Mouse (Mus musculus): Measurements from ENCODE around the gene Crygn. TPM values are rescaled to one million over a fixed set of nuclear protein-coding genes. Genes with fewer than 3 reads are reported as not detected.

Gene Crygn
- 0.40 and 1.8 TPM in 2 replicates for polyA plus RNA-seq (2016; fragmentation: Nextera tagmentation; extraction: Ambion mirVana)

GRCm38 (mm10) chr5:24757816-24758215, at the start of gene Crygn:
Gene Crygn (minus strand): TSS chr5:24758008.
- Histone ChIP-seq H3K4me3 (no peak within 1 kb of the TSS), H3K27ac (replicated peaks) (no peak within 1 kb of the TSS), H3K36me3 (replicated peaks) (no peaks in the 10 kb centered on the region)

DNA sequence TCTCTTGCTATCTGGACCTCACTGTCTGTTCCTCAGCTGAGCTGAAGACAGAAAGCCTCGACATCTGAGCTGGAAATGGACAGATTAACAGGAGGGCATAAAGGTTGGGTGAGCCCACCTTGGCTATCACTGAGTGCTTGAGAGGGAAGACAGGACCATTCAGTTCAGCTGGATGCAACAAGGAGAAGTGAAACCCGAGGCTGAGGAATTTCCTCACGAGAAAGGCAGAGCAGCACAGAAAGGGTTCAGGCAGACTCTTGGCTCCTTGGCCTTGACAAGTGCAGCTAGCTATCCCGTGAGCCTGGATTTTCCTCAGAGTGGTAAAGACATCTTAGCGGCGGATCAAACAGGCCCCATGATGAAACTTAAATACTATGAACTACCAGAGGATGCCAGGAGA, 47.4 kb upstream of the Crygn start:
- Histone ChIP-seq H3K4me1 (no peaks in the 10 kb centered on the region), H3K4me3 (no peak overlapping the region), H3K36me3 (replicated peaks) (peaks cover 89% of the 10 kb centered on the region), H3K27me3 (replicated peaks; ENCODE audit: low read depth, poor library complexity, severe bottlenecking) (no peaks in the 10 kb centered on the region), H3K27ac (replicated peaks) (no peak overlapping the region), H3K9me3 (no peaks in the 10 kb centered on the region)
- WGBS, result 80% methylated on average over 6 of the region's 6 CpGs
- DNase-seq (ENCODE audit: low spot score), result no peak

More at GRCm38 (mm10) chr5:24757816-24758215, at the start of gene Crygn:
- DNase-seq (ENCODE audit: low spot score), result no peak
- Histone ChIP-seq H3K9me3 (no peaks in the 10 kb centered on the region), H3K4me1 (peaks cover 48% of the 10 kb centered on the region), H3K27me3 (replicated peaks; ENCODE audit: low read depth, poor library complexity, severe bottlenecking) (peaks cover 16% of the 10 kb centered on the region; the same call in 1 of the 2 replicates)
- WGBS, result 30% methylated on average over 18 of the region's 18 CpGs

DNA sequence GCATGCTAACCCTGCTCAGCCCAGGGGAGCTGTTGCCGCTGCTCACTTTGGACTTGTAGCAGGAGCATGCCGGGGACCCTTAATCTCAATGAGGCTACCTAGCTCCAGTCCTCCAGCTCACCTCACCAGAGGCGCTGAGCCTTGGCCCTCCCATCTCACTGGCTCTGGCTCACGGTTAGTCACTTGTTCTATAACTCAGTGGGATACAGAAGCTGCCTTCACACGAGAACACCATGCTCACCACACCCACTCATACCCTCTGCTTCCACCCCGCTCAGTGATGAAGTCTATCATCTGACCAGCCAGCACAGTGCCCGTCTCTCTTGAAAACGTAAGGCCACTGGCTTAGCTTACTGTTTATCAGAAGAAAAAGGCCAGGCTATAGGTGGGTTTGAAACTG, 46.9 kb upstream of the Crygn start:
- Histone ChIP-seq H3K4me3 (no peak overlapping the region), H3K36me3 (replicated peaks) (peaks cover 83% of the 10 kb centered on the region), H3K27ac (replicated peaks) (no peak overlapping the region), H3K27me3 (replicated peaks; ENCODE audit: low read depth, poor library complexity, severe bottlenecking) (no peaks in the 10 kb centered on the region), H3K4me1 (no peaks in the 10 kb centered on the region), H3K9me3 (no peaks in the 10 kb centered on the region)
- no peak for DNase-seq (ENCODE audit: low spot score)
- 91% methylated on average over 8 of the region's 8 CpGs for WGBS

GRCm38 (mm10) chr5:24801841-24802624, 44.2 kb upstream of the Crygn start:
- 81% methylated on average over 6 of the region's 6 CpGs for WGBS
- no peak overlapping the region for H3K27ac ChIP-seq (replicated peaks)
- no peak overlapping the region for H3K4me3 ChIP-seq
- no peak for DNase-seq (ENCODE audit: low spot score)
- no peaks in the 10 kb centered on the region for H3K4me1 ChIP-seq
- H3K27me3 ChIP-seq (replicated peaks; ENCODE audit: low read depth, poor library complexity, severe bottlenecking), result no peaks in the 10 kb centered on the region
- H3K9me3 ChIP-seq, result no peaks in the 10 kb centered on the region
- peaks cover 58% of the 10 kb centered on the region for H3K36me3 ChIP-seq (replicated peaks)

- no peak overlapping the region for H3K27ac ChIP-seq (replicated peaks)
- peaks cover 42% of the 10 kb centered on the region for H3K36me3 ChIP-seq (replicated peaks)
- no peak overlapping the region for H3K4me3 ChIP-seq
- H3K9me3 ChIP-seq, result no peaks in the 10 kb centered on the region
- no peaks in the 10 kb centered on the region for H3K27me3 ChIP-seq (replicated peaks; ENCODE audit: low read depth, poor library complexity, severe bottlenecking)
- H3K4me1 ChIP-seq, result no peaks in the 10 kb centered on the region
- no peak for DNase-seq (ENCODE audit: low spot score)
These were observed 42.6 kb upstream of the Crygn start for GRCm38 (mm10) chr5:24800416-24800815.

DNA sequence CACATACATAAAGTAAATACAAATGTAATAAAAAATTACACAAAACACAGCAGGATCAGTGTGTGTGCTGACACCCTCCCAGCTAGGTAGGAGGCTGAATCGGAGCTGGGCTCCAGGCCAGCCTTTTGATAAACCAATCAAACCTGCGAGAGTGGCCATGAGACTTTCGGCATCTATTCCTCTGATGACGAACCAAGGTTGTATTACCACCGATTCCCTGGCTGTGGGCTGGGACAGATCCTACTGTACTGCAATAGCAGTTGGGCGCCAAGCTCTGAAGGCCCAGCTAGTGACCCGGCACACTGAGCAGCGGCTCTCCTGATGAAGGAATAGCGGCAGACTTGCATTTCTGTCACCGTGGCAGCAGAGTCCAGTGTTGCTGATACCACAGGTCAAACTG, 40.8 kb upstream of the Crygn start:
- Histone ChIP-seq H3K27ac (replicated peaks) (no peak overlapping the region), H3K27me3 (replicated peaks; ENCODE audit: low read depth, poor library complexity, severe bottlenecking) (no peaks in the 10 kb centered on the region), H3K4me1 (no peaks in the 10 kb centered on the region), H3K4me3 (no peak overlapping the region), H3K36me3 (replicated peaks) (peaks cover 24% of the 10 kb centered on the region), H3K9me3 (no peaks in the 10 kb centered on the region)
- WGBS, result 82% methylated on average over 10 of the region's 10 CpGs
- DNase-seq (ENCODE audit: low spot score), result no peak

DNA sequence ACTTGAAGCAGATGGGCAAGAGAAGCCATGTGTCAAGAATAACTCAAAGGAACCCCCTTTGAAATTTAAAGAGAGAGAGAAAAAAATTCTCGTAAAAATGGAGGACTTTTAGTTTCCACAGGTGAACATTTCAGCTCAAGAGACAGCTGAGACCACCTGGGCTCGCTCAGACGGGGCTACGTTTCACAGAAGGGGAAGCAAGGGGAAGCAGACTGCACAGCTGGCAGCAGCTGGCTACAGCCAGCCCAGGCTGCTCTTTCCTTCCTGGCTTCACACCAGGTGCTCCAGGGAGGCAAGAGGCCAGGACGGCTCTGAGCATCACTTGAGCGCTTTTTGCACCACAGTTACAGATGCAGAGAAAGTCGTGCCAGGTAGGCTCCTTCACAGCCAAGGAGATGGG, 40.0 kb upstream of the Crygn start:
- Histone ChIP-seq H3K27me3 (replicated peaks; ENCODE audit: low read depth, poor library complexity, severe bottlenecking) (no peaks in the 10 kb centered on the region), H3K9me3 (no peaks in the 10 kb centered on the region), H3K36me3 (replicated peaks) (peaks cover 16% of the 10 kb centered on the region), H3K4me3 (no peak overlapping the region), H3K27ac (replicated peaks) (no peak overlapping the region), H3K4me1 (no peaks in the 10 kb centered on the region)
- no peak for DNase-seq (ENCODE audit: low spot score)
- 66% methylated on average over 7 of the region's 7 CpGs for WGBS

DNA sequence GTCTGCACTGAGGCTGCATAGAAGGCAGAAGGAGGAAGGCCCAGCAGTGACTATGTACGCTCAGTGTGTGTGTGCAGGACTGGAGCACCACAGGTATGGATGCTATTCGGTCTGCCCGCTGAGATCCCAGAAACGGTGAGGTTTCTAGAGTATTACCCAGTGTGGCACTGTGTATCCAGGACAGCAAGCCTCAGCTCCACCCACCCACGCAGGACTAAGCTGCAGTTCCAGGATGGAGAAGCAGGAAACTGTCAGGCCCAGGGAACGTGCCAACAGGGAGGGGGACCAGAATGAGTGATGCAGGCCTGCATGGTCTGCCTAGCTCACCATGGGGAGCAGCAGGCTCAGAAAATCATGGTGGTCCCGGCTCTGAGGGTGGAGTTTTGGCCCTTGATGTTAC, 35.2 kb upstream of the Crygn start:
- DNase-seq (ENCODE audit: low spot score), result no peak
- Histone ChIP-seq H3K4me1 (no peaks in the 10 kb centered on the region), H3K36me3 (replicated peaks) (no peaks in the 10 kb centered on the region)

GRCm38 (mm10) chr5:24782957-24783356, 25.1 kb upstream of the Crygn start:
- Histone ChIP-seq H3K27ac (replicated peaks) (no peak overlapping the region), H3K4me3 (no peak overlapping the region), H3K9me3 (0 out of 2 replicates have a peak, but pooled peaks cover 10% of the 10 kb centered on the region), H3K27me3 (replicated peaks; ENCODE audit: low read depth, poor library complexity, severe bottlenecking) (peaks cover 22% of the 10 kb centered on the region), H3K4me1 (peaks cover 13% of the 10 kb centered on the region), H3K36me3 (replicated peaks) (no peaks in the 10 kb centered on the region)
- 83% methylated on average over 4 of the region's 4 CpGs for WGBS
- DNase-seq (ENCODE audit: low spot score), result no peak

More for the DNA sequence above, 35.2 kb upstream of the Crygn start:
- no peaks in the 10 kb centered on the region for H3K27me3 ChIP-seq (replicated peaks; ENCODE audit: low read depth, poor library complexity, severe bottlenecking)
- WGBS, result 77% methylated on average over 7 of the region's 7 CpGs
- no peak overlapping the region for H3K4me3 ChIP-seq
- H3K9me3 ChIP-seq, result no peaks in the 10 kb centered on the region
- H3K27ac ChIP-seq (replicated peaks), result no peak overlapping the region

DNA sequence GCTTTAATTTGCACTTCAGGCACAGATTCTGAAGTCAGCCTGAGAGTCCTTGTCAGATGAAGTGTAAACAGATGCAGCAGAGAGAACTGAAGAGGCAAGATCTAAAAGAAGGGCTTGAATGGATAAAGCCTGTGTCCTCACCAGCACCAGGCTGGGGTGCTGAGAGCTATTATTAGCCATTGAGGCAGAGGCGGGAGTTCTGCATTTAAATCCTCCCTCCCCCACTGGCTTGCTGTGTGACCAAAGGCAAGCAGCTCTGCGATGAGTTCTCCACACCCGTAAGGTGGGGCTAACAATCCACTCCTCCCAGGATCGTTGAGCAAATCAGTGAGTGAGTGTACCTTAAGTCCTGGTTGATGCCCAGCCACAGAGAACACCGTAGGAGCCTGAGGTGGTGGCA, 23.2 kb upstream of the Crygn start:
- no peak overlapping the region for H3K4me3 ChIP-seq
- H3K9me3 ChIP-seq, result 0 out of 2 replicates have a peak, but pooled peaks cover 10% of the 10 kb centered on the region
- no peak overlapping the region for H3K27ac ChIP-seq (replicated peaks)
- no peaks in the 10 kb centered on the region for H3K36me3 ChIP-seq (replicated peaks)
- 25% methylated on average over 5 of the region's 5 CpGs for WGBS
- no peak for DNase-seq (ENCODE audit: low spot score)
- peaks cover 13% of the 10 kb centered on the region for H3K4me1 ChIP-seq
- peaks cover 29% of the 10 kb centered on the region for H3K27me3 ChIP-seq (replicated peaks; ENCODE audit: low read depth, poor library complexity, severe bottlenecking)

GRCm38 (mm10) chr5:24779881-24780512, 22.2 kb upstream of the Crygn start:
- H3K27me3 ChIP-seq (replicated peaks; ENCODE audit: low read depth, poor library complexity, severe bottlenecking), result peaks cover 29% of the 10 kb centered on the region
- WGBS, result 43% methylated on average over 15 of the region's 15 CpGs
- peak; percentile 35 for DNase-seq (ENCODE audit: low spot score)
- H3K9me3 ChIP-seq, result peaks cover 9% of the 10 kb centered on the region; the same call in 1 of the 2 replicates
- peaks cover 13% of the 10 kb centered on the region for H3K4me1 ChIP-seq
- H3K27ac ChIP-seq (replicated peaks), result no peak overlapping the region
- H3K4me3 ChIP-seq, result peak overlapping the region; percentile 18; the same call in 1 of the 2 replicates
- no peaks in the 10 kb centered on the region for H3K36me3 ChIP-seq (replicated peaks)

DNA sequence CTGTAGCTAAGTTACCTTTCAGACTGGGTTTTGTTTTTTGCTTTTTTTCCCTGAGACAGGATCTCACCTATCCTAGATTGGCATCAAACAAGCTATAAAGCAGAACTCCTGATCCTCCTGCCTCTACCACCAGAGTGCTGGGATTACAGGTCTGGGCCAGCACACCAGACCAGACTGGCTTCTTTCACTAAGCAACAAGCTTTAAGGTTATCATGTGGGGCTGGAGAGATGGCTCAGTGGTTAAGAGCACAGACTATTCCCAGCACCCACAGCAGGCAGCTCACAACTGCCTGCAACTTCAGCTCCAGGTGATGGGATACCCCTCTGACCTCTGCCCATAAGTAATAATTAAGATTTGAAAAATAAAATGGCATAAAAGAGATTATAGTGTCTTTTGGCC, 21.5 kb upstream of the Crygn start:
- H3K4me1 ChIP-seq, result peaks cover 13% of the 10 kb centered on the region
- peaks cover 5% of the 10 kb centered on the region; the same call in 1 of the 2 replicates for H3K9me3 ChIP-seq
- DNase-seq (ENCODE audit: low spot score), result no peak
- no peak overlapping the region for H3K4me3 ChIP-seq
- H3K36me3 ChIP-seq (replicated peaks), result no peaks in the 10 kb centered on the region
- no peak overlapping the region for H3K27ac ChIP-seq (replicated peaks)
- peaks cover 29% of the 10 kb centered on the region for H3K27me3 ChIP-seq (replicated peaks; ENCODE audit: low read depth, poor library complexity, severe bottlenecking)

DNA sequence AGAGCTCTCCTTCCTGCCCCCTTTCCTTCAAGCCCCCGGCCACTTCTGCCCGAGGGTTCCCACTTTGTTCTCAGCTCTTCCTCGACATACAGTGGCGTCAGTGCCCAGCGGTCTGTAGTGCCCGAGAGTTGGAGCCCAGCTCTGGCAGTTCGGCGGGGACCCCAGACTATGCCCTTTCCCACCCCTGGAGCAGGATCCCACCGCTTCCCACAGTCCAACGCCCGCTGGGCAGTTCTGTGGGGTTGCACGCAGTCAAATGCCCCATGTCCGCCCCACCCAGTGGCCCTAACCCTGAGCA, 21.0 kb upstream of the Crygn start:
- Histone ChIP-seq H3K27me3 (replicated peaks; ENCODE audit: low read depth, poor library complexity, severe bottlenecking) (peaks cover 29% of the 10 kb centered on the region), H3K36me3 (replicated peaks) (no peaks in the 10 kb centered on the region), H3K9me3 (peaks cover 4% of the 10 kb centered on the region; the same call in 1 of the 2 replicates), H3K4me3 (peak overlapping the region; percentile 34; the same call in 1 of the 2 replicates), H3K27ac (replicated peaks) (no peak overlapping the region), H3K4me1 (peaks cover 13% of the 10 kb centered on the region)
- WGBS, result 35% methylated on average over 13 of the region's 13 CpGs
- DNase-seq (ENCODE audit: low spot score), result no peak
